Mouse (Mus musculus) kidney, embryonic 15.5 days (tissue): Measurements from ENCODE around the gene Vps11. TPM values are rescaled to one million over a fixed set of nuclear protein-coding genes. Genes with fewer than 3 reads are reported as not detected.
"Not testable (repeated sequence)": the region's sequence is repeated elsewhere in the genome, so short reads cannot be mapped to it uniquely, and the experiment has no call there.

Source experiments
- ATAC-seq: fragments of 200-750 bp; cut with Nextera tagmentation; replicated peaks from 2 replicates; pipeline ENCODE4 v1.8.0; 2017; ENCODE audit warnings: moderate TSS enrichment; ENCODE audit not compliant: low FRiP score
- H3K27ac ChIP-seq: fragments of 300-500 bp; sonication (generic); 2 replicates; pipeline ENCODE4 v1.5.1; 2015; ENCODE audit warnings: mild to moderate bottlenecking, inconsistent platforms
- H3K27me3 ChIP-seq: fragments of 300-500 bp; sonication (generic); 2 replicates; pipeline ENCODE4 v1.6.1; 2015; ENCODE audit warnings: inconsistent platforms
- H3K36me3 ChIP-seq: fragments of 300-500 bp; sonication (generic); 2 replicates; pipeline ENCODE4 v1.6.1; 2015; ENCODE audit warnings: inconsistent platforms
- H3K4me1 ChIP-seq: fragments of 300-500 bp; sonication (generic); 2 replicates; pipeline ENCODE4 v1.6.1; 2015; ENCODE audit warnings: inconsistent platforms
- H3K4me2 ChIP-seq: fragments of 300-500 bp; sonication (generic); 2 replicates; pipeline ENCODE4 v1.6.1; 2015; ENCODE audit warnings: moderate library complexity, mild to moderate bottlenecking, inconsistent platforms
- H3K4me3 ChIP-seq: fragments of 300-500 bp; sonication (generic); replicated peaks from 2 replicates; pipeline ENCODE4 v1.5.1; 2015; ENCODE audit warnings: mild to moderate bottlenecking, inconsistent platforms
- H3K9ac ChIP-seq: fragments of 300-500 bp; sonication (generic); 2 replicates; pipeline ENCODE4 v1.6.1; 2015; ENCODE audit warnings: mild to moderate bottlenecking, inconsistent platforms
- H3K9me3 ChIP-seq: fragments of 300-500 bp; sonication (generic); replicated peaks from 2 replicates; pipeline ENCODE4 v1.6.1; 2016; ENCODE audit warnings: inconsistent platforms
- WGBS: fragments of 180-500 bp; shearing (Covaris S2); methylation state at CpG from one replicate; pipeline ENCODE4 v1.1.7; 2015; ENCODE audit warnings: mixed read lengths; 5-methylcytosine and 5-hydroxymethylcytosine counted together
- polyA plus RNA-seq: library from polyadenylated mRNA; unstranded; fragments of >200 nt; fragmentation: Nextera tagmentation; extraction: Ambion mirVana; gene quantifications from 2 replicates; pipeline ENCODE4 v1.2.1, GENCODE M21; 2015

The Vps11 gene
- polyA plus RNA-seq, 1 experiment from 2014 or later, result 32.9 TPM

GRCm38 (mm10) chr9:44361931-44362330, 461 bp upstream of the Vps11 start:
- peak; percentile 40; the same call in 1 of the 2 replicates for ATAC-seq
- H3K4me1 ChIP-seq, H3K27me3 ChIP-seq, H3K9me3 ChIP-seq: not testable (repeated sequence)
- WGBS, result 43% methylated on average over 4 of the region's 4 CpGs
- H3K36me3 ChIP-seq, result peaks cover 29% of the 10 kb centered on the region
- peak overlapping the region; percentile 85 for H3K9ac ChIP-seq
- H3K4me3 ChIP-seq, result peak overlapping the region; percentile 80
- H3K27ac ChIP-seq, result peak overlapping the region; percentile 80
- H3K4me2 ChIP-seq, result peak overlapping the region; percentile 76

- no peak overlapping the region for H3K4me2 ChIP-seq
These were observed 4.3 kb downstream of the Vps11 start for GRCm38 (mm10) chr9:44357207-44357606.

GRCm38 (mm10) chr9:44353142-44353541, 8.3 kb downstream of the Vps11 start:
- Histone ChIP-seq H3K4me2 (no peak overlapping the region), H3K27ac (no peak overlapping the region), H3K36me3 (peaks cover 98% of the 10 kb centered on the region), H3K9ac (no peak overlapping the region), H3K27me3 (no peaks in the 10 kb centered on the region), H3K9me3 (no peaks in the 10 kb centered on the region), H3K4me3 (no peak overlapping the region), H3K4me1 (no peaks in the 10 kb centered on the region)
- no peak for ATAC-seq
- 95% methylated on average over 6 of the region's 6 CpGs for WGBS

More at GRCm38 (mm10) chr9:44357207-44357606, 4.3 kb downstream of the Vps11 start:
- H3K9me3 ChIP-seq, result no peaks in the 10 kb centered on the region
- ATAC-seq, result no peak
- WGBS, result 73% methylated on average over 4 of the region's 4 CpGs
- peaks cover 8% of the 10 kb centered on the region for H3K4me1 ChIP-seq
- H3K36me3 ChIP-seq, result peaks cover 77% of the 10 kb centered on the region
- H3K27me3 ChIP-seq, result no peaks in the 10 kb centered on the region
- H3K4me3 ChIP-seq, result no peak overlapping the region
- H3K9ac ChIP-seq, result no peak overlapping the region
- H3K27ac ChIP-seq, result no peak overlapping the region

- Histone ChIP-seq H3K9me3 (no peaks in the 10 kb centered on the region), H3K9ac (no peak overlapping the region), H3K36me3 (peaks cover 98% of the 10 kb centered on the region), H3K4me1 (no peaks in the 10 kb centered on the region), H3K4me2 (no peak overlapping the region), H3K4me3 (no peak overlapping the region), H3K27me3 (no peaks in the 10 kb centered on the region), H3K27ac (no peak overlapping the region)
- 91% methylated on average over 10 of the region's 10 CpGs for WGBS
- no peak for ATAC-seq
These were observed 9.1 kb downstream of the Vps11 start for GRCm38 (mm10) chr9:44352337-44352736.

- 94% methylated on average over 4 of the region's 4 CpGs for WGBS
- Histone ChIP-seq H3K27ac (no peak overlapping the region), H3K4me1 (no peaks in the 10 kb centered on the region), H3K9me3 (no peaks in the 10 kb centered on the region), H3K9ac (no peak overlapping the region), H3K27me3 (no peaks in the 10 kb centered on the region), H3K4me2 (no peak overlapping the region), H3K36me3 (peaks cover 98% of the 10 kb centered on the region), H3K4me3 (no peak overlapping the region)
- no peak for ATAC-seq
These were observed 10.1 kb downstream of the Vps11 start for GRCm38 (mm10) chr9:44351396-44351795.

GRCm38 (mm10) chr9:44348546-44348945, 12.9 kb downstream of the Vps11 start:
- Histone ChIP-seq H3K4me1 (peaks cover 3% of the 10 kb centered on the region; the same call in 1 of the 2 replicates), H3K9me3 (no peaks in the 10 kb centered on the region), H3K9ac (no peak overlapping the region), H3K27me3 (no peaks in the 10 kb centered on the region), H3K27ac (no peak overlapping the region), H3K36me3 (peaks cover 71% of the 10 kb centered on the region), H3K4me2 (no peak overlapping the region), H3K4me3 (no peak overlapping the region)
- WGBS, result 97% methylated on average over 4 of the region's 4 CpGs
- no peak for ATAC-seq

GRCm38 (mm10) chr9:44347621-44348020, 13.8 kb downstream of the Vps11 start:
- Histone ChIP-seq H3K4me2 (no peak overlapping the region), H3K9ac (no peak overlapping the region), H3K36me3 (peaks cover 62% of the 10 kb centered on the region), H3K9me3 (no peaks in the 10 kb centered on the region), H3K4me3 (no peak overlapping the region), H3K27me3 (no peaks in the 10 kb centered on the region), H3K27ac (no peak overlapping the region), H3K4me1 (peaks cover 11% of the 10 kb centered on the region)
- WGBS, result 91% methylated on average over 4 of the region's 4 CpGs
- ATAC-seq, result no peak

GRCm38 (mm10) chr9:44347166-44347565, 14.3 kb downstream of the Vps11 start:
- Histone ChIP-seq H3K4me2 (no peak overlapping the region), H3K9me3 (no peaks in the 10 kb centered on the region), H3K4me3 (no peak overlapping the region), H3K27ac (no peak overlapping the region), H3K36me3 (peaks cover 57% of the 10 kb centered on the region), H3K9ac (no peak overlapping the region), H3K27me3 (no peaks in the 10 kb centered on the region), H3K4me1 (peaks cover 16% of the 10 kb centered on the region)
- WGBS, result 90% methylated on average over 9 of the region's 9 CpGs
- no peak for ATAC-seq

GRCm38 (mm10) chr9:44345570-44346433, 15.7 kb downstream of the Vps11 start:
- Histone ChIP-seq H3K9me3 (no peaks in the 10 kb centered on the region), H3K36me3 (peaks cover 52% of the 10 kb centered on the region), H3K9ac (no peak overlapping the region), H3K27ac (no peak overlapping the region), H3K4me1 (peaks cover 18% of the 10 kb centered on the region), H3K4me2 (no peak overlapping the region), H3K4me3 (no peak overlapping the region), H3K27me3 (no peaks in the 10 kb centered on the region)
- no peak for ATAC-seq
- WGBS, result 92% methylated on average over 6 of the region's 6 CpGs

- H3K36me3 ChIP-seq, result peaks cover 50% of the 10 kb centered on the region
These were observed 17.6 kb downstream of the Vps11 start, which contains the start of gene Hmbs for GRCm38 (mm10) chr9:44343781-44344421. TSS of gene Hmbs (minus strand) at chr9:44344228.

GRCm38 (mm10) chr9:44343290-44343689, 18.2 kb downstream of the Vps11 start:
- H3K9me3 ChIP-seq, result no peaks in the 10 kb centered on the region
- peak overlapping the region; percentile 91 for H3K9ac ChIP-seq
- H3K27me3 ChIP-seq, result no peaks in the 10 kb centered on the region
- 10% methylated on average over 6 of the region's 6 CpGs for WGBS
- H3K4me2 ChIP-seq, result peak overlapping the region; percentile 77
- H3K36me3 ChIP-seq, result peaks cover 50% of the 10 kb centered on the region
- peak overlapping the region; percentile 95 for H3K4me3 ChIP-seq
- ATAC-seq, result peak; percentile 41; the same call in 1 of the 2 replicates
- H3K4me1 ChIP-seq, result peaks cover 18% of the 10 kb centered on the region
- peak overlapping the region; percentile 100 for H3K27ac ChIP-seq

More at GRCm38 (mm10) chr9:44343781-44344421, 17.6 kb downstream of the Vps11 start, which contains the start of gene Hmbs:
- WGBS, result 0% methylated on average over 39 of the region's 39 CpGs
- peak within 1 kb of the TSS; percentile 95 for H3K4me3 ChIP-seq
- H3K4me2 ChIP-seq, result peak within 1 kb of the TSS; percentile 77
- no peaks in the 10 kb centered on the region for H3K27me3 ChIP-seq
- ATAC-seq, result peak; percentile 95
- H3K9me3 ChIP-seq, result no peaks in the 10 kb centered on the region
- H3K27ac ChIP-seq, result peak within 1 kb of the TSS; percentile 100
- H3K4me1 ChIP-seq, result peaks cover 18% of the 10 kb centered on the region
- peak within 1 kb of the TSS; percentile 91 for H3K9ac ChIP-seq

- Histone ChIP-seq H3K4me3 (peak overlapping the region; percentile 95), H3K27ac (peak overlapping the region; percentile 100), H3K9ac (peak overlapping the region; percentile 91), H3K4me1 (peaks cover 22% of the 10 kb centered on the region), H3K4me2 (peak overlapping the region; percentile 77), H3K36me3 (peaks cover 49% of the 10 kb centered on the region), H3K9me3 (no peaks in the 10 kb centered on the region), H3K27me3 (no peaks in the 10 kb centered on the region)
- no peak for ATAC-seq
- 89% methylated on average over 1 of the region's 1 CpGs for WGBS
These were observed 18.9 kb downstream of the Vps11 start for GRCm38 (mm10) chr9:44342605-44343004.
